Mouse (Mus musculus): ENCODE measurements around the gene C2cd5. TPM values are rescaled to one million over a fixed set of nuclear protein-coding genes. Genes with fewer than 3 reads are reported as not detected.

Gene C2cd5
- total RNA-seq, 2 experiments from 2014 or later: 24.6 to 81.5 TPM

DNA sequence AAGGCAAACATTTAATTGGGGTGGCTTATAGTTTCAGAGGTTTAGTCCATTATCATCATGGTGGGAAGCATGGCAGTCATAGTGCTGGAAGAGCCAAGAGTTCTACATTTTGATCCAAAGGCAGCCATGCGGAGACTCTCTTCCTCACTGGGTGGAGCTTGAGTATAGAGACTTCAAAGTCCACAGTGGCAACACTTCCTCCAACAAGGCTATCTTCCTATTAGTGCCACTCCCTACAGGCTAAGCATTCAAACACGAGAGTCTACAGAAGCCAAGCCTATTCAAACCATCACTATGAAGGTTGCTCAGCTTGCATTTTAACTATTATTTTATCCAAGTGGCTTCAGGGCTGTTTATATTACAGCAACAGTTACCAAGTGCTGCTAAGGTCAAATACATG lies 65.4 kb downstream of the C2cd5 start:
- no peak for ATAC-seq (replicated peaks; ENCODE audit: low FRiP score, low TSS enrichment, poor library complexity, severe bottlenecking)

DNA sequence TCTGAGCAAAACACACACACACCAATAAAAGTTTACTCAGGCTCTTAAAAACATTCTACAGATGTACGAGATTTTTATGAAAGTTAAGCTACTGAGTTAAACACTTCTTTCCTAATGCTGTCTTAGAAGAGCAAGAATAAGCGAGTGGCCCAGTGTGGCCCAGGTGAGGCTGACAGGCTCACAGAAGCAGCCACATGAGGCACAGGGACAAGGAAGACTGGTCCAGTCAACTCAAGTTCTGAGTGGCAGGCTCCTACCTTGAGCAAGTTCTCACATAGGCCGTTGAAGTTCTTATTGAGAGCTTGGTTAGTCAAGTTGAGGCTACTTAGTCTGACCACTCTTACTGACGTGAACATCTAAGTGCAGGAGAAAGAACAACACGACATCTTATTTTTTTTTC lies 69.4 kb downstream of the C2cd5 start:
- ATAC-seq (replicated peaks; ENCODE audit: low FRiP score, low TSS enrichment, poor library complexity, severe bottlenecking): no peak

DNA sequence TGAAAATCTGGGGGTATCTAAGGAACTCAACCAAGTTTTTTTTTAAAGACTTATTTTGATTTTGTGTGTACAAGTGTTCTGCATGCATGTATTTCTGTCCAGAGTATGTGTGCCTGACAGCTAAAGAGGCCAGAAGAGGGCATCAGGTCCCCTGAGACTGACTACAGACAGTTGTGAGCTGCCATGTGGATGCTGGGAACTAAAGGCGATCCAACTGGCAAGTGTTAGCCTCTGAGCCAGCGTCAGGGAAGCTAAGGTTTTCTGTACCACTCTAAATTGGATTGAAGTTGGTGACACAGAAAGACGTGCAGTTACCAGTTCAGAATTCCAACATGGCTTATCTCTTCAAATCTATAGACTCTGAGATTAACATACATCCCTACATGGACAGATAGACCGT lies 72.0 kb downstream of the C2cd5 start:
- no peak for ATAC-seq (replicated peaks; ENCODE audit: low FRiP score, low TSS enrichment, poor library complexity, severe bottlenecking)

DNA sequence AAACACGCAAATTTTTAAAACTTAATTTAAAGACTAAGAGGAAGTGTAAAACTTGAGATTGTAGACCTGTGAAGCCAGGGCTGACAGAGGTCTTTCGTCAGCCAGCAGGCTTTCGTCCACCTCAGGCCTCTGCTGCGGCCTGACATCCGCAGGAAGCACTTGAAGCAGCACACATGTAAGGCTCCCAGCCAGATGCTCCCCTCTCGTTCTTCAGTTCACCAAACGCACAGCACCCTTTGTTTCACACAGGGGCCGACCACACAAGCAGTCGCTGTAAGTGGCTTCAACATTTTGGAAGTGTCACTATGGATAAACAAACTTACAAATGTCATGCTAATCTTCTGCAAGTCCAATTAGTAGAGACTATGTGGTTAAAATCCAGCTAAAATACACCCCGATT lies 72.5 kb downstream of the C2cd5 start:
- no peak for ATAC-seq (replicated peaks; ENCODE audit: low FRiP score, low TSS enrichment, poor library complexity, severe bottlenecking)

DNA sequence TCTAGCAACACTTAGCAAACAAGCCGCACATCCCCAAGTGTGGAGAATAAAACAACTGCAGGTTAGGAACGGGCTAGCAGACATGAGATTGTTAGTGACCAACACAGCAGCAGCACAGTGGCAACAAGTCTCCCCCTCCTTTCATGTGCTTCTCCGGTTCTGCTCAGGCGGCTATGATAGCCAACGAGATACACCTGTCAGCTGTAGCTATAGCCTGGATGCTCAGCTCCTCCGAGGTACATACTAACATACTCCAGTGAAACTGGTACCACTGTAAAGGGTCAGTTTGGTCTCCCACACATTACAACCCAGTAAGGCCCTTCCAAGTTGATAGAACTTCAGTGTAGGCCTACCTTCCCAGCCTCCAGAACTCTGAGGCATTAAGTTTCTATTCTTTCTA lies 76.2 kb downstream of the C2cd5 start:
- ATAC-seq (replicated peaks; ENCODE audit: low FRiP score, low TSS enrichment, poor library complexity, severe bottlenecking): no peak

DNA sequence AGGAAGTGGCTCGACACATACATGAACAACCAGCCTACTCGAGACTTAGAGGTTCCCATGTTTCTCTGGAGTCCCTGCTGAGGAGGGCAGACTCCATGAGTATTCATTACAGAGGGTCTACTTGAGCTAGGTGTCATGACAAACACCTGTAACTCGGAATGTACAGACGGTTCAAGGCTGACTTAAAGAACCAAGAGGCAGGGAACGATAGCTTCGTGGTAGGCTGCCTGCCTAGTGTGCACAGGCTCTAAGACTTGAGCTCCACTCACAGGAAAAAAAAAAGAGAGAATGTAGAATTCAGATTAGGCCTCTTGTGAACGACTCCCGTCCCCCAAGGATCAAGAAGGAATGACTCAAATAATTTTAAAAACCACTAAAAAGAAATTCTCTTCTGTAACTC lies 78.2 kb downstream of the C2cd5 start:
- no peak for ATAC-seq (replicated peaks; ENCODE audit: low FRiP score, low TSS enrichment, poor library complexity, severe bottlenecking)

DNA sequence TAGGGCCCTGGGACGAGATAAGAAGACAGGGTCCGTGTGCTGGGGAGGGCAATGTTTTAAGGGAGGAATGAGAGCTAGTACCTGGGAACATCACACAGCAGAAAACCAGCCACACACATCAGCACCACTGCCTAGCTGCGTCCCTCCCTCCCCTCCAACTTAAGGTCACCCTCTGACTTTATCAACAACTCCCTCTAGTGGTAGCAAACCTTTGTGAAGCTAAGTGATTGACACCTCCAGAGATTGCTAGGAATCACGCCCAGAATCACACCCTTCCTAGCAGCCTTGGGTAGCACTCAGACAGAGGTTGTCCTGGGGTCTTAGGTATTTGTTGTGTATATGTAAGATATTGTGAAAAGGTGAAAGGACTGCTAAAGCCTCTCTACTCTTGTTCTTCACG lies 79.3 kb downstream of the C2cd5 start:
- ATAC-seq (replicated peaks; ENCODE audit: low FRiP score, low TSS enrichment, poor library complexity, severe bottlenecking): peak; percentile 88

DNA sequence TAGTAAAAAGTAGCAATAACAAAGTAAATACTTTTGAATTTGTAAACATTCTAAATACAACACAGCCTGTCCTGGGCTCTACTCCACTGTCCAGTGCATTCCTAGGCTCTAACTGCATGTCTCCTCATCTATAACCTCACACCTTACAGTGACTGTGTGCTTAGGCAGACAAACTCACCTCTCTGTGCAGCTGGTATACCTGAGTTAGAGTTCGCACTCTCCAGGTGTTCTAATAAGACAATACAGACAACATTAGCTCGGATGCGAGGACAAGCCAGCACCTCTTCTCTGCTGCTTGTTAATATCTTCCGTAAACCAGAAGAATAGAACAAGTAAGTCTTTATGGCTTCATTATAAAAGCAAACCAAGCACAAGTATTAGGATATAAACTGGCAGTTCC lies 79.8 kb downstream of the C2cd5 start:
- ATAC-seq (replicated peaks; ENCODE audit: low FRiP score, low TSS enrichment, poor library complexity, severe bottlenecking): no peak

DNA sequence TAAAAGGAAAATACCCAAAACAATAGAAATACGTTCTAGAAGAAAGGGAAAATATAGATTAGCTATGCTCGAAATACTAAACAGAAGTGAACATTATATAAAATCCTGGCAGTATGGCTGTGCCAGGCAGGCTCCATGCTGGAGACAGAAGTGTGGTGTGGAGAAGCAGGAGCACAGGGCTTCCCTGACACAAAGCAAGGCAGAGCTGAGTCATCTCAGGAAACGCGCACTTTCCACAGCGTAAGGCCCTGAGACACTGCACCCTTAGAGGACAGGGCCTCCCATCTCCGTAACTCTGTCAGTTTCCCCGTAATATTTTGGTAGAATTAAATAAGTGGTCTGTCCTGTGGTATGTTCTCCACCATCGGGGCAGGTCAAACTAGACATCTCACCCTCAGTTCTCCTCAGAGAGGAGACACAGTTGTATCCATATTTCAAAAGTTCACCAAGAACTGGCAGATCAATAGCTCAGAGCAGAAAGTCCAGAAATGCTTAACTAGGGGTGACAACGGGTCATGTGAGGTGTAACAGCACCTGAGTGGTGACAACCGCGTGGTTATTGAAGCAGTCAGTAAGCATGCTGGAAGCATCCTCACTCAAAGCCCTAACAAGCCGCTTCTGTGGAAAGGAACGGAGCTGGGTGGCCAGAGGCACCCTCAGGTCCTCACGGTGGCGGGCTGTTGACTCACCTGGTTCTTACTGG lies 87.3 kb downstream of the C2cd5 start:
- ATAC-seq (replicated peaks; ENCODE audit: low FRiP score, low TSS enrichment, poor library complexity, severe bottlenecking): no peak

DNA sequence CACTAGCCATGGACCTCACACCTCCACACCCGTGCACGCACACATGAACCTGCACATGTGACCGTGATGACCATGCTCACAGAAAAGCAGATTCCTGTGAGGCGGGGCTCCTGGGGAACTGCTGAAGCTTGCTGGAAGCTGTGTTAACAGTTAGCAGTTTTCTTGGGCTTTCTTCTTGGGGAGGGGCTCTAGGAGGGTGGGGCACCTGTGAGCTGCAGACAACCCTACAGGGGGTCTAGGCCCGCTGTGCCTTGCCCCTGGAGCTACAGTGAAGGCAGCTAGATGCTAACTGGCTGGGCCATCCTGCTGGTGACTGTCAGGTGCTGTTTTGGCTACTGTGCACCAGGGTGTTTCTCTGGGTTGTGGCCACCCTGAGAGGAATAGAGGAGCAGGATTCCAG lies 91.1 kb downstream of the C2cd5 start:
- ATAC-seq (replicated peaks; ENCODE audit: low FRiP score, low TSS enrichment, poor library complexity, severe bottlenecking): no peak

DNA sequence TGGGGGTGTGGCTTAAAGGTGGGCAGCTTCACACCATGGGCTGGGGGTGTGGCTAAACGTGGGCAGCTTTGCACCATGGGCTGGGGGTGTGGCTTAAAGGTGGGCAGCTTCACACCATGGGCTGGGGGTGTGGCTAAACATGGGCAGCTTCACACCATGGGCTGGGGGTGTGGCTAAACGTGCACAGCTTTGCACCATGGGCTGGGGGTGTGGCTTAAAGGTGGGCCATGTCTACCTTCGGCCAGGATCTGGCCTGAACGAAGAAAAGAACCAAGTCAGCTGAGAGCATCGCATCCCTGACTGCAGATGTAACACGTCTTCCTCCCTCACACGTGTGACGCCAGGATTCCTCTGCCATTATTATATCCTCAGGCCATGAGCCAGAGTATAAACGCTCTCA lies 94.7 kb downstream of the C2cd5 start:
- peak; percentile 40; the same call in 1 of the 2 replicates for ATAC-seq (replicated peaks; ENCODE audit: low FRiP score, low TSS enrichment, poor library complexity, severe bottlenecking)

DNA sequence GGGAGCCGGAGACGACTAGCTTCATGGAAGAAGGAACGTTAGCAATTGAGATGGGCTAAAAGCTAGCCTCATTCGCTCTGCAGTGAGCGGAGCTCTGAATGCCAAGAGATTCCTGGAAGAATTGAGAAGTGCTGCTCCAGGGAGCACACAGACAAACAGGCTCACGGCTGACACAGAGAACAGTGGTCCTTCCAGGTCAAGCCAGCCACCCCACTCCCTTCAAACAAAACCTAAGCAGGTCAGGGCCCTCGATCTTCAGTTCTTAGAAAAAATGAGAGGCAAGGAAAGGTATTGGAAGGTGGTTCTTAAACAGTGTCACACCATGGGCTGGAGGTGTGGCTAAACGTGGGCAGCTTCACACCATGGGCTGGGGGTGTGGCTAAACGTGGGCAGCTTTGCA lies 95.1 kb downstream of the C2cd5 start:
- 0 out of 2 replicates have a peak, but pooled peaks have one; percentile 27 for ATAC-seq (replicated peaks; ENCODE audit: low FRiP score, low TSS enrichment, poor library complexity, severe bottlenecking)

DNA sequence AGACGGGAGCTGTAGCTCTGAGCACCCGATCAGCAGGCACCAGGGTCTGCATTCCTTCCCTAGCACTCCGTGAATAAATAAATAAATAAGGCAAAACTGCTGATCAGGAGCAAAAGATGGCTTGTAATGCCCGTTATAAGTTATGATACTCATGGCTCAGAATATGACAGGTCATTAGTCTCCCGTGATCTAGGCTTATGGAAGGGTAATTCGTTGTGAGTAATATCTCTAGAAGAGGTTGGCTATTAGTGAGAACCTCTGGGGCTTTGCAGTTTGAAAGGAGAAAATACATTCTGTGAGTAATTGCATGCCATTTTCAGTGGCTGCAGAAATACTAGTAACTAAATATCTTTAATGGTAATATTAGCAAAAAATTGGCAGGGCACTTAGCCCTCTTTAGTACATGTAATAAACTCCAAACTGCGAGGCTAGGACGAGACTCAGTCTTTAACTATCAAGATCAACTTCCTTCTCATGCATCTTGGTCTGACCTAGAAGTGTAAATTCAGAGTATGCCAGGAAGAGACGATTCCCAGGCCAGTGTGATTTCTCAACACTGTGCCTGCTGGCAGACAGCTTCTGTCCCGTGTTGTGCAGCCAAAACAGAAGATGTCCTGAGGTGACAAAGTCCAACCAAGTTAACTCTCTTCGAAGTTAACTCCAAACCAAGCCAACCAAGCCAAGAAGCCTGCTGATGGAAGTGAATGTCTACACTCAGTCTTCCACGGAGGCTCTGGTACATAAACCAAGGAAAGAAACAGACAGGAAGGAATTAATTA lies 101.5 kb downstream of the C2cd5 start:
- no peak for ATAC-seq (replicated peaks; ENCODE audit: low FRiP score, low TSS enrichment, poor library complexity, severe bottlenecking)

DNA sequence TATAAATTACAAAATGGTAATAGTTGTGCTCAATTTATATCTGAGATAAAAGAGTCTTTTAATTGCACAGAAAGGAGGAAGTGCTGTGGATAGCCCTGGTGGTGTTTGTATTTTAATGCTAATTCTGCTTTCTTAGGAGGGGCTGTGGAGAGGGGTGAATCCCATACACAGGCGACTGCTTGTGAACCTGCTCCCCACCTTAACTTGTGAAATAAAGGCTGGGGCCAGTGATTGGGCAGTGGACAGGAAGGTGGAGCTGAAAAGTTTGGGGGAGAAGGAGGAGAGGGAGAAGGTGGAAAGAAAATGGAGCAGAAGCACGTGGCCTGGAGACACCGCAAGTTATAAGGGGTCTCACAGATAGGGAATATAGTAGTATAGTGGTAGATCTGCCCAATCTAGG lies 103.1 kb downstream of the C2cd5 start:
- ATAC-seq (replicated peaks; ENCODE audit: low FRiP score, low TSS enrichment, poor library complexity, severe bottlenecking): no peak

DNA sequence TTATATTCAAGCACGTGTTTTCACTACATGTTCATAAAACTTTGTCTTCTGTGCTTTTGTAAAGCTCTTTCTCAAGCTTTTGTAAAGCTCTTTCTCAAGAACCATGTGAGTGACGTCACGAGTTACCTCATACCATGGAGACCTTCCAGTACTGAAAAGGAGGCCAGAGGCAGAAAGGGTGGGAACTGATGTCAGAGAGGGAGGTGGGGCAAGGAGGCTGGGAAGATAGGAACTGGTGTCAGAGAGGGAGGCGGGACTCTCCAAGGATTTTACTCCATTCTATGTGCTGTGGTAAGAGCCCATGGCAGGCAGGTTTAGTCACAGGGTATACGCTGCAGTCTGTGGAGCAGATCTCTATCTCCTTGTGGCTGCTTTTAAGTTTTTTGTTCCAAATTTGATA lies 104.4 kb downstream of the C2cd5 start:
- 0 out of 2 replicates have a peak, but pooled peaks have one; percentile 18 for ATAC-seq (replicated peaks; ENCODE audit: low FRiP score, low TSS enrichment, poor library complexity, severe bottlenecking)

DNA sequence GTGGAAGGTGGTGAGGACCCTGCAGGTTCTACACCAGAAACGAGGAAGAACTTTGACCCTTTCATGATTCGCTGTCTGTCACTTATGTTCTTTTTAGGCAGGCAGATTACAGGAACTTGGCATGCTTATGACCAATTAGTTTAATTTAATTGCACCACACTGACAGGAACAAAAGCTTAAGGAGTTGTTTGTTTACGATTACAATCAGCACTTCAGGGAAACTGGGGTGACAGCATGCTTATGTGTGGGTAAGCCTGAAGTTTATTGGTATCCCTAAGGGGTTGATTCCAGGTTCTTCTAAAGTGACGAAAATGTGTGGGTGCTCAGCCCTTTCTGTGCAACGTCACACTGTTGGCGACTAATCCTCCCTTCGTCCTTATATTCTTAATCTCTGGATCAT lies 105.1 kb downstream of the C2cd5 start:
- ATAC-seq (replicated peaks; ENCODE audit: low FRiP score, low TSS enrichment, poor library complexity, severe bottlenecking): no peak

DNA sequence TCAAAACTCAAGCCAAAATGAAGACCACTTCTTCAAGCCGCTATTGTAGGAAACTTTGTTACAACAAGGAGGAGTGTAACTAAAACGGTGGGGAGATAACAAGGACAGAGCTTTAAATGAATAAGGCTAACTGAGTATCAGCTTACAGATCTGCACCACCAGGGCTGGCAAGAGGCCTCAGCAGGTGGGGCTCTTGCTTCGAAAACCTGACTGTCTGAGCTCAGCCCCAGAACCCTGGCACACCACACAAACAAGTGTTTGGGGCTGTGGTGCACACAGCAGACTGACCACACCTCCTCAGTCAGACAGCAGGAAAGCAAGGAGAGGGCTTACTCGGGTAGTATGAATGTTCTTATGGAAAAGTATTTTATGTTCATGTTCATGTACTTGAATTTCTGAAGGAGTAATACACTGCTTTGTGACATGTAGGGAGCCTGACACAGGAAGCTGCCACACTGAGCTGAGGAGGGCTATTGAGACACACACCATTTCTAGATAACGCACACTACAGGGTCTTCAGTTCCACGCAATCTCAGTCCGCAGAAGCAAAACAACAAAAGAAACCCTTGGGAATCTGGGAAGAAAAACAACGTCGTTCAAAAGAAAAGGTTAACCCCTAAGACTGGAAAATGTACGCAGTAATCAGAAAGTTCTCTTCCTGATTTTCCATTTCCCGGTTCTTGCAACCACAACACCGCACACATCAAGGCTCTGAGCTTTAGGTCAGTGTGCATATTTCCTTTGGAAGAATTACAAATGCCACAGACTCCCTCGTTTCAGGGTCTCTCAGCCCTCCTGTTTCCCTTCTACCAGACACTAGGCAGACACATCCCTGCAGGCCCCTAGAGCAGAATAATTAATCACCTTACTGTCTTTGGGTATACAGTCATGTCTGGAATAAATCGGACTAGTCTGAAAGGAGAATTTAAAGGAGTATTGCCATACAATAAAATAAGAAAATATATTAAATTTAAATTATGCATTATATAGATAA lies 105.9 kb downstream of the C2cd5 start:
- peak; percentile 70 for ATAC-seq (replicated peaks; ENCODE audit: low FRiP score, low TSS enrichment, poor library complexity, severe bottlenecking)

DNA sequence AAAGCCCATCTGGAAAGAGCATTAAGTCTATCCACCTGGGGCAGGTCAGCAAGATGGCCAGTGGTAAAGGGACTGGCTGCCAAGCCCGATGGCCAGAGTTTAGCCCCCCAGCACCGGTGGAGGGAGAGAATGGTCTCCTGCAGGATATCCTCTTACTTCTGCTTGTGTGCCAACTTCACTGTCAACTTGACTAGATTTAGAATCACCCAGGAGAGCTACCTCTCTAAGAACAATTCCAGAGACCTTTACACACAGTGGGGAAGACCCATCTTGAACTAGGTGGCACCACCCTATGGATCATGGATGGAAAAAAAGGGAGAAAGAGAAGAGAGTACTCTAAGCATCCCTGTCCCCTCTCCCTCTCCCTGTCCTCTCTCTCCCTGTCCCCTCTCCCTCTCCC lies 107.0 kb downstream of the C2cd5 start:
- ATAC-seq (replicated peaks; ENCODE audit: low FRiP score, low TSS enrichment, poor library complexity, severe bottlenecking): no peak

DNA sequence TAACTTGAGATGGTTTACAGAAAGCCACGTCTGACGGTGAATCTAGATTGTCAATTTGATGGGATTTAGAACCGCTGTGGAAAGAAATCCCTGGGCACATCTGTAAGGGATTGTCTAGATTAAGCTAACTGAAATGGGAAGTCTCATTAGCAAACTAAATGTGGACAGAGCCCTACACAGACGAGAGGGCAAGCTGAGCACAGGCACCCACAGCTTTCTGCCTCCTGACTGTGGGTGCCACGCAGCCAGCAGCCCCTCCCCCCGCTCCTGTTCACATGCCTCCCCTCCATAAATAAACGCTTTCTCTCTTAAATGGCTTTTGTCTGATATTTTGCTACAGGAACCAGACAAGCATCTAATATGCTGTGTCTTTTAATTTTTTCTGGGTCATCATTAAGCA lies 107.8 kb downstream of the C2cd5 start:
- ATAC-seq (replicated peaks; ENCODE audit: low FRiP score, low TSS enrichment, poor library complexity, severe bottlenecking): no peak
